7 mouse cellular contexts compared by ENCODE assay signal in genomic region chr19:9982852-9983542, GRCm38 (mm10). TPM values are rescaled to one million over a fixed set of nuclear protein-coding genes. Genes with fewer than 3 reads are reported as not detected.
A peak's percentile ranks its signal among the peaks of the same experiment; 100 is the strongest.
DNase-seq lines count a peak whose midpoint lies in the region; ATAC-seq and TF ChIP-seq lines count a peak whose summit lies in the region.

No protein-coding gene starts in this region.

- peaks cover 25% of the 10 kb centered on the region for H3K79me2 ChIP-seq in MEL (ENCODE audit: control insufficient read depth, insufficient read depth, low read length, poor library complexity)

- no peaks in the 10 kb centered on the region for H3K27me3 ChIP-seq in MEL (ENCODE audit: control insufficient read depth in 1 of 2, insufficient read depth in 2 of 2, low read length in 2 of 2)
- no peaks in the 10 kb centered on the region for H3K27me3 ChIP-seq in forebrain, embryonic 11.5 days (ENCODE audit: control insufficient read depth, insufficient read depth, low read length)
- no peaks in the 10 kb centered on the region for H3K27me3 ChIP-seq in megakaryocyte, embryonic 14.5 days (replicated peaks)

- peak; percentile 78 for ATAC-seq in forebrain, embryonic 11.5 days (replicated peaks; ENCODE audit: low FRiP score)

- intact Hi-C loops in left cerebral cortex, postnatal 14 days (cut with DNase I): loop anchor here (2.0 kb wide), 1 partner anchor 62 kb away; no protein-coding TSS in a partner anchor

- no peaks in the 10 kb centered on the region for H3K9me3 ChIP-seq in MEL (replicated peaks; ENCODE audit: insufficient read depth, low read length)
- H3K9me3 ChIP-seq in forebrain, embryonic 11.5 days (ENCODE audit: control insufficient read depth, low read length): no peaks in the 10 kb centered on the region
- no peaks in the 10 kb centered on the region for H3K9me3 ChIP-seq in megakaryocyte, embryonic 14.5 days

- peak overlapping the region; percentile 97 for H3K9ac ChIP-seq in MEL (ENCODE audit: control insufficient read depth, low read depth, low read length, poor library complexity, severe bottlenecking)
- peak overlapping the region; percentile 82 for H3K9ac ChIP-seq in forebrain, embryonic 11.5 days (ENCODE audit: low read length)

- peaks cover 14 to 49% of the 10 kb centered on the region in 2 experiments for H3K36me3 ChIP-seq in MEL (ENCODE audit: control insufficient read depth in 1 of 2, insufficient read depth in 2 of 2, low read length in 2 of 2)
- H3K36me3 ChIP-seq in forebrain, embryonic 11.5 days (ENCODE audit: control insufficient read depth, insufficient read depth, low read length): peaks cover 11% of the 10 kb centered on the region; the same call in 1 of the 2 replicates
- H3K36me3 ChIP-seq in megakaryocyte, embryonic 14.5 days (replicated peaks; ENCODE audit: low read length): peaks cover 33% of the 10 kb centered on the region

- TF ChIP-seq RAD21 in MEL (IDR thresholded peaks at IDR 0.05; ENCODE audit: low read depth, low read length): no peak

- peak in 1 of 2 experiments; percentile 41; a peak in 2 of 4 replicates for TF ChIP-seq POLR2A in MEL (IDR thresholded peaks at IDR 0.05; ENCODE audit: control insufficient read depth in 1 of 2, insufficient read depth in 1 of 2, low read depth in 1 of 2, low read length in 2 of 2, poor library complexity in 1 of 2)

- H3K4me3 ChIP-seq in MEL (ENCODE audit: control insufficient read depth in 1 of 2, insufficient read depth in 1 of 2, low read depth in 2 of 2, low read length in 2 of 2): peak overlapping the region; percentile 90 to 96
- H3K4me3 ChIP-seq in forebrain, embryonic 11.5 days (ENCODE audit: low read depth, low read length): peak overlapping the region; percentile 92
- H3K4me3 ChIP-seq in megakaryocyte, embryonic 14.5 days (replicated peaks): peak overlapping the region; percentile 100

- H3K4me1 ChIP-seq in MEL (ENCODE audit: control insufficient read depth in 1 of 2, insufficient read depth in 2 of 2, low read length in 2 of 2): peaks cover 32 to 36% of the 10 kb centered on the region in 2 experiments
- peaks cover 3% of the 10 kb centered on the region; the same call in 1 of the 2 replicates for H3K4me1 ChIP-seq in forebrain, embryonic 11.5 days (replicated peaks; ENCODE audit: control insufficient read depth, insufficient read depth, low read length)
- peaks cover 86% of the 10 kb centered on the region for H3K4me1 ChIP-seq in megakaryocyte, embryonic 14.5 days

- no peak for TF ChIP-seq CTCF in MEL (IDR thresholded peaks at IDR 0.05 in 2 of 3, conservative IDR thresholded peaks at IDR 0.05 in 1 of 3; ENCODE audit: control insufficient read depth in 1 of 3, insufficient read depth in 1 of 3, low read depth in 2 of 3, low read length in 3 of 3, poor library complexity in 1 of 3, severe bottlenecking in 1 of 3)

- peak; percentile 91 for DNase-seq in MEL (ENCODE audit: low read depth, low spot score)
- peak; percentile 77 for DNase-seq in adrenal gland, postnatal 25 days
- DNase-seq in forebrain, embryonic 11.5 days (ENCODE audit: low spot score): peak; percentile 69
- peak; percentile 78 for DNase-seq in heart, postnatal 4 days
- peak; percentile 55 to 66 for DNase-seq in left cerebral cortex, postnatal 14 days (ENCODE audit: low spot score in 2 of 2)
- peak; percentile 71 for DNase-seq in spleen, adult 12 weeks (ENCODE audit: low spot score)

- peak overlapping the region; percentile 96 for H3K27ac ChIP-seq in MEL (ENCODE audit: control insufficient read depth, low read depth, low read length)
- H3K27ac ChIP-seq in forebrain, embryonic 11.5 days (ENCODE audit: low read depth, low read length): peak overlapping the region; percentile 81

- under 1% methylated on average over 31 of the region's 31 CpGs for WGBS in forebrain, embryonic 11.5 days

- TF ChIP-seq EP300 in MEL (IDR thresholded peaks at IDR 0.05; ENCODE audit: low read depth in 1 of 2, low read length in 2 of 2): peak; percentile 86 to 88

- peak overlapping the region; percentile 59 for H3K4me2 ChIP-seq in forebrain, embryonic 11.5 days (ENCODE audit: low read depth, low read length, severe bottlenecking)

TF ChIP-seq in MEL, 35 proteins besides CTCF, POLR2A, EP300 and RAD21 (continues in another document):
- TF ChIP-seq MAZ (IDR thresholded peaks at IDR 0.05; ENCODE audit: low read depth, low read length) (peak; percentile 60), SIN3A (IDR thresholded peaks at IDR 0.05; ENCODE audit: low read length) (peak; percentile 88), MAX (IDR thresholded peaks at IDR 0.05; ENCODE audit: low read length) (peak; percentile 94), TBP (IDR thresholded peaks at IDR 0.05; ENCODE audit: low read depth, low read length) (peak; percentile 43; the same call in 1 of the 2 replicates), RCOR1 (IDR thresholded peaks at IDR 0.05; ENCODE audit: low read depth, low read length) (peak; percentile 70; the same call in 1 of the 2 replicates), GATA1 (IDR thresholded peaks at IDR 0.05; ENCODE audit: low read depth, low read length) (peak; percentile 97), MYB (IDR thresholded peaks at IDR 0.05; ENCODE audit: low read depth, low read length) (peak; percentile 51), CHD2 (IDR thresholded peaks at IDR 0.05; ENCODE audit: low read length) (no peak), UBTF (IDR thresholded peaks at IDR 0.05; ENCODE audit: borderline replicate concordance, insufficient read depth, low read depth, low read length) (no peak), POLR2AphosphoS2 (IDR thresholded peaks at IDR 0.05; ENCODE audit: low read length) (0 out of 2 replicates have a peak, but pooled peaks have one; percentile 12), ETS1 (IDR thresholded peaks at IDR 0.05; ENCODE audit: low read depth, low read length) (peak; percentile 92), ZMIZ1 (IDR thresholded peaks at IDR 0.05; ENCODE audit: low read depth, low read length) (peak; percentile 57), ZC3H11A (IDR thresholded peaks at IDR 0.05; ENCODE audit: low read depth, low read length) (no peak), GABPA (IDR thresholded peaks at IDR 0.05; ENCODE audit: low read depth, low read length) (peak; percentile 65; the same call in 1 of the 2 replicates), MEF2A (IDR thresholded peaks at IDR 0.05; ENCODE audit: extremely low read depth, insufficient replicate concordance, low read depth, low read length, poor library complexity, severe bottlenecking) (no peak), MYC (IDR thresholded peaks at IDR 0.05; ENCODE audit: low read depth, low read length) (peak; percentile 71; the same call in 1 of the 2 replicates), SMC3 (IDR thresholded peaks at IDR 0.05; ENCODE audit: low read depth, low read length) (no peak), POLR2AphosphoS5 (IDR thresholded peaks at IDR 0.05; ENCODE audit: borderline replicate concordance, low read depth, low read length) (no peak; the same call in 1 of the 2 replicates), USF2 (IDR thresholded peaks at IDR 0.05; ENCODE audit: borderline replicate concordance in 1 of 2, insufficient read depth in 1 of 2, low read depth in 1 of 2, low read length in 2 of 2) (peak in 1 of 2 experiments; percentile 69; a peak in 3 of 4 replicates), ZNF384 (IDR thresholded peaks at IDR 0.05; ENCODE audit: low read depth, low read length) (no peak), MXI1 (IDR thresholded peaks at IDR 0.05; ENCODE audit: low read depth, low read length) (peak; percentile 96), USF1 (IDR thresholded peaks at IDR 0.05; ENCODE audit: low read depth, low read length) (peak; percentile 94)

RNA-seq across cellular contexts. Expression of gene Fth1, which starts 2.6 kb away (rescaled TPM):
- 444 and 518 TPM in 2 replicates for total RNA-seq in MEL (2012; rRNA removed)
- 1,000 to 10,000 TPM; 2,118 to 2,175 TPM for polyA plus RNA-seq in MEL (2012; ENCODE audit: insufficient read depth in 1 of 2, insufficient read length in 2 of 2, low read depth in 1 of 2, low replicate concordance in 2 of 2, missing spikeins in 1 of 2)
- 2,505 and 2,798 TPM in 2 replicates for total RNA-seq in adrenal gland, postnatal 25 days (2021)
- polyA plus RNA-seq in forebrain, embryonic 11.5 days (2014; fragmentation: Nextera tagmentation; extraction: Ambion mirVana): 1,254 and 1,333 TPM in 2 replicates
- total RNA-seq in heart, postnatal 4 days (2021): 1,000 to 10,000 TPM; 1,376 to 1,487 TPM
- 1,000 to 10,000 TPM; 1,766 to 1,778 TPM for total RNA-seq in left cerebral cortex, postnatal 14 days (2021)
- polyA plus RNA-seq in megakaryocyte, embryonic 14.5 days (2012; ENCODE audit: insufficient read depth, low replicate concordance): 7,037 and 23,567 TPM in 2 replicates

RNA-seq across cellular contexts. Expression of gene Best1, which starts 18.4 kb away (rescaled TPM):
- not detected in 2 replicates for total RNA-seq in MEL (2012; rRNA removed)
- under 1 TPM in 1 of 2 experiments, not detected in 1; 0.08 TPM for polyA plus RNA-seq in MEL (2012; ENCODE audit: insufficient read depth in 1 of 2, insufficient read length in 2 of 2, low read depth in 1 of 2, low replicate concordance in 2 of 2, missing spikeins in 1 of 2)
- total RNA-seq in adrenal gland, postnatal 25 days (2021): 0.97 TPM in 1 of 2 replicates, not detected in the other
- polyA plus RNA-seq in forebrain, embryonic 11.5 days (2014; fragmentation: Nextera tagmentation; extraction: Ambion mirVana): 0.92 and 1.5 TPM in 2 replicates
- not detected for total RNA-seq in heart, postnatal 4 days (2021)
- total RNA-seq in left cerebral cortex, postnatal 14 days (2021): 1 to 10 TPM; 1.1 to 2.1 TPM
- not detected in 2 replicates for polyA plus RNA-seq in megakaryocyte, embryonic 14.5 days (2012; ENCODE audit: insufficient read depth, low replicate concordance)

RNA-seq across cellular contexts. Expression of gene Rab3il1, which starts 18.5 kb away (rescaled TPM):
- total RNA-seq in MEL (2012; rRNA removed): 0.52 and 1.0 TPM in 2 replicates
- polyA plus RNA-seq in MEL (2012; ENCODE audit: insufficient read depth in 1 of 2, insufficient read length in 2 of 2, low read depth in 1 of 2, low replicate concordance in 2 of 2, missing spikeins in 1 of 2): 1 to 10 TPM in 1 of 2 experiments, not detected in 1; 1.4 TPM
- total RNA-seq in adrenal gland, postnatal 25 days (2021): 3.5 and 5.8 TPM in 2 replicates
- 34.5 and 35.1 TPM in 2 replicates for polyA plus RNA-seq in forebrain, embryonic 11.5 days (2014; fragmentation: Nextera tagmentation; extraction: Ambion mirVana)
- 10 to 100 TPM; 12.2 to 12.5 TPM for total RNA-seq in heart, postnatal 4 days (2021)
- 10 to 100 TPM in 1 of 2 experiments, 1 to 10 TPM in 1; 8.9 to 10.4 TPM for total RNA-seq in left cerebral cortex, postnatal 14 days (2021)
- polyA plus RNA-seq in megakaryocyte, embryonic 14.5 days (2012; ENCODE audit: insufficient read depth, low replicate concordance): 2.0 and 8.8 TPM in 2 replicates

RNA-seq across cellular contexts. Expression of gene Fads3, which starts 58.4 kb away (rescaled TPM):
- 1.4 and 2.3 TPM in 2 replicates for total RNA-seq in MEL (2012; rRNA removed)
- polyA plus RNA-seq in MEL (2012; ENCODE audit: insufficient read depth in 1 of 2, insufficient read length in 2 of 2, low read depth in 1 of 2, low replicate concordance in 2 of 2, missing spikeins in 1 of 2): 10 to 100 TPM in 1 of 2 experiments, not detected in 1; 11.2 TPM
- 9.5 and 15.1 TPM in 2 replicates for total RNA-seq in adrenal gland, postnatal 25 days (2021)
- polyA plus RNA-seq in forebrain, embryonic 11.5 days (2014; fragmentation: Nextera tagmentation; extraction: Ambion mirVana): 5.9 and 6.1 TPM in 2 replicates
- 10 to 100 TPM; 55.6 to 55.7 TPM for total RNA-seq in heart, postnatal 4 days (2021)
- 10 to 100 TPM; 35.0 to 36.6 TPM for total RNA-seq in left cerebral cortex, postnatal 14 days (2021)
- 3.6 and 19.1 TPM in 2 replicates for polyA plus RNA-seq in megakaryocyte, embryonic 14.5 days (2012; ENCODE audit: insufficient read depth, low replicate concordance)

Comparison
In these comparisons a context has a peak if more than half of its experiments do, and no peak if none do; other contexts are left out.
1. Peak in every context shown above with its lines: DNase-seq, ATAC-seq, H3K4me3 ChIP-seq and H3K27ac ChIP-seq.